Mouse (Mus musculus) heart, postnatal 14 days (tissue): ENCODE data around the gene Fhl2. TPM values are rescaled to one million over a fixed set of nuclear protein-coding genes. Genes with fewer than 3 reads are reported as not detected.
A peak's percentile ranks its signal among the peaks of the same experiment; 100 is the strongest.

Source experiments
- DNase-seq, 2 experiments: peaks; one replicate each; pipeline ENCODE4 v3.0.0; 2021 to 2022
- intact Hi-C: fragments of 180-260 bp; cut with DNase I; formaldehyde crosslinking; loops from one replicate; pipeline ENCODE4 v1.15.1; 2025
- total RNA-seq, 2 experiments: library from RNA; stranded (reverse); gene quantifications; 2 replicates each; pipeline ENCODE4 v1.2.3; 2021

Gene Fhl2
- total RNA-seq, 2 experiments from 2014 or later = 1,735 to 2,031 TPM

- no peak for DNase-seq
- intact Hi-C loops = no loop called here
Measured at GRCm38 (mm10) chr1:43127820-43128610, 68.8 kb downstream of the Fhl2 start.

- no peak for DNase-seq
- intact Hi-C loops = no loop called here
Measured at GRCm38 (mm10) chr1:43127196-43127595, 69.6 kb downstream of the Fhl2 start.

- intact Hi-C loops = no loop called here
- no peak for DNase-seq
Measured at GRCm38 (mm10) chr1:43124726-43125125, 72.1 kb downstream of the Fhl2 start.

GRCm38 (mm10) chr1:43122616-43123015 is 74.2 kb downstream of the Fhl2 start:
- DNase-seq = no peak

GRCm38 (mm10) chr1:43120950-43121349 is 75.8 kb downstream of the Fhl2 start:
- intact Hi-C loops = no loop called here

More at GRCm38 (mm10) chr1:43122616-43123015, 74.2 kb downstream of the Fhl2 start:
- intact Hi-C loops = no loop called here

GRCm38 (mm10) chr1:43117435-43117834 is 79.3 kb downstream of the Fhl2 start:
- DNase-seq = no peak
- intact Hi-C loops = no loop called here

More at GRCm38 (mm10) chr1:43120950-43121349, 75.8 kb downstream of the Fhl2 start:
- no peak for DNase-seq

GRCm38 (mm10) chr1:43112882-43113281 is 83.9 kb downstream of the Fhl2 start:
- peak; percentile 71 to 76 for DNase-seq

GRCm38 (mm10) chr1:43110556-43110955 is 86.2 kb downstream of the Fhl2 start:
- intact Hi-C loops = loop anchor here (1.0 kb wide), 1 partner anchor 195 kb away; no protein-coding TSS in a partner anchor
- peak; percentile 58 to 76 for DNase-seq

More at GRCm38 (mm10) chr1:43112882-43113281, 83.9 kb downstream of the Fhl2 start:
- intact Hi-C loops = no loop called here

- intact Hi-C loops = no loop called here
- no peak for DNase-seq
Measured at GRCm38 (mm10) chr1:43108729-43109128, 88.1 kb downstream of the Fhl2 start.

- peak; percentile 91 to 96 for DNase-seq
- intact Hi-C loops = loop anchor here (10.0 kb wide), 1 partner anchor 1456 kb away; the partner anchor contains the start of gene Gulp1
Measured at GRCm38 (mm10) chr1:43098031-43098984, 98.5 kb downstream of the Fhl2 start, which contains the start of the genes Tgfbrap1 and AI597479. Tgfbrap1 (minus strand) TSS chr1:43098637. AI597479 (plus strand) TSS chr1:43098710.

- intact Hi-C loops = loop anchor here (10.0 kb wide), 1 partner anchor 1461 kb away; the partner anchor contains the start of gene Gulp1
- no peak for DNase-seq
Measured at GRCm38 (mm10) chr1:43094206-43094605, 102.6 kb downstream of the Fhl2 start.

- intact Hi-C loops = loop anchor here (10.0 kb wide), 1 partner anchor 1462 kb away; the partner anchor contains the start of gene Gulp1
Measured at GRCm38 (mm10) chr1:43092056-43093015, 104.4 kb downstream of the Fhl2 start.

GRCm38 (mm10) chr1:43091306-43092055 is 105.3 kb downstream of the Fhl2 start:
- peak; percentile 7 to 11 for DNase-seq
- intact Hi-C loops = loop anchor here (10.0 kb wide), 1 partner anchor 1463 kb away; the partner anchor contains the start of gene Gulp1

More at GRCm38 (mm10) chr1:43092056-43093015, 104.4 kb downstream of the Fhl2 start:
- DNase-seq = peak; percentile 75 to 85

- DNase-seq = no peak
- intact Hi-C loops = loop anchor here (10.0 kb wide), 1 partner anchor 1464 kb away; the partner anchor contains the start of gene Gulp1
Measured at GRCm38 (mm10) chr1:43090418-43090817, 106.4 kb downstream of the Fhl2 start.

- DNase-seq = no peak
- intact Hi-C loops = no loop called here
Measured at GRCm38 (mm10) chr1:43082946-43083345, 113.8 kb downstream of the Fhl2 start.

- intact Hi-C loops = no loop called here
- DNase-seq = no peak
Measured at GRCm38 (mm10) chr1:43078124-43078523, 118.7 kb downstream of the Fhl2 start.

- DNase-seq = no peak
- intact Hi-C loops = no loop called here
Measured at GRCm38 (mm10) chr1:43074791-43075190, 122.0 kb downstream of the Fhl2 start.
